Mouse (Mus musculus) olfactory bulb, adult 2 months (tissue): ENCODE measurements around the gene Vamp8. TPM values are rescaled to one million over a fixed set of nuclear protein-coding genes. Genes with fewer than 3 reads are reported as not detected.

Experiments
- H3K27ac ChIP-seq: fragments of 200-500 bp; 2 replicates; pipeline ENCODE4 v1.5.1; 2012; ENCODE audit warnings: low read depth, low read length; ENCODE audit not compliant: insufficient read depth
- H3K4me1 ChIP-seq: fragments of 200-500 bp; 2 replicates; pipeline ENCODE4 v1.6.1; 2012; ENCODE audit warnings: low read length; ENCODE audit not compliant: control insufficient read depth, insufficient read depth
- H3K4me3 ChIP-seq: fragments of 200-500 bp; 2 replicates; pipeline ENCODE4 v1.5.1; 2012; ENCODE audit warnings: mild to moderate bottlenecking, low read depth, low read length, moderate library complexity; ENCODE audit not compliant: insufficient read depth
- CTCF ChIP-seq: fragments of 200-500 bp; IDR thresholded peaks from 2 replicates; pipeline ENCODE4 v1.5.1; 2012; ENCODE audit warnings: low read depth, mild to moderate bottlenecking, low read length, moderate library complexity; ENCODE audit not compliant: insufficient read depth
- POLR2A ChIP-seq: fragments of 200-500 bp; IDR thresholded peaks from 2 replicates; pipeline ENCODE4 v1.6.1; 2012; ENCODE audit warnings: mild to moderate bottlenecking, low read depth, low read length, moderate library complexity; ENCODE audit not compliant: insufficient read depth
- WGBS: fragments of 180-500 bp; shearing (Covaris S2); methylation state at CpG from one replicate; pipeline ENCODE4 v1.1.7; 2018; 5-methylcytosine and 5-hydroxymethylcytosine counted together
- polyA plus RNA-seq: library from polyadenylated mRNA; stranded (reverse); fragments of >200 nt; gene quantifications from 2 replicates; pipeline ENCODE4 v1.2.4, GENCODE M21; 2012; ENCODE audit warnings: low replicate concordance; ENCODE audit not compliant: missing spikeins, insufficient read depth, insufficient read length

Vamp8 gene
- polyA plus RNA-seq, 1 experiment = not detected

GRCm38 (mm10) chr6:72369557-72369956 lies 20.9 kb downstream of the Vamp8 start:
- peaks cover 8% of the 10 kb centered on the region; the same call in 1 of the 2 replicates for H3K4me1 ChIP-seq
- no peak overlapping the region for H3K4me3 ChIP-seq
- WGBS = 93% methylated on average over 4 of the region's 4 CpGs
- H3K27ac ChIP-seq = no peak overlapping the region
- TF ChIP-seq CTCF (no peak), POLR2A (no peak)

GRCm38 (mm10) chr6:72367460-72367974 lies 23.0 kb downstream of the Vamp8 start:
- 78% methylated on average over 4 of the region's 4 CpGs for WGBS
- H3K4me3 ChIP-seq = no peak overlapping the region
- TF ChIP-seq POLR2A (no peak), CTCF (no peak)
- peaks cover 8% of the 10 kb centered on the region; the same call in 1 of the 2 replicates for H3K4me1 ChIP-seq
- no peak overlapping the region for H3K27ac ChIP-seq

- H3K4me3 ChIP-seq = no peak within 1 kb of the TSS
- no peak within 1 kb of the TSS for H3K27ac ChIP-seq
- WGBS = 71% methylated on average over 4 of the region's 4 CpGs
- peaks cover 8% of the 10 kb centered on the region; the same call in 1 of the 2 replicates for H3K4me1 ChIP-seq
- TF ChIP-seq POLR2A (no peak), CTCF (no peak)
Observed at GRCm38 (mm10) chr6:72366844-72367443, 23.6 kb downstream of the Vamp8 start, which contains the start of gene Rnf181. Gene Rnf181, minus strand, starts transcription at chr6:72366956.

- WGBS = 66% methylated on average over 3 of the region's 3 CpGs
- no peak overlapping the region for H3K27ac ChIP-seq
- H3K4me3 ChIP-seq = no peak overlapping the region
- TF ChIP-seq CTCF (no peak), POLR2A (no peak)
- H3K4me1 ChIP-seq = peaks cover 5% of the 10 kb centered on the region; the same call in 1 of the 2 replicates
Observed at GRCm38 (mm10) chr6:72366304-72366703, 24.2 kb downstream of the Vamp8 start.

GRCm38 (mm10) chr6:72364985-72365384 lies 25.5 kb downstream of the Vamp8 start:
- TF ChIP-seq POLR2A (no peak), CTCF (no peak)
- no peak overlapping the region for H3K4me3 ChIP-seq
- peaks cover 11% of the 10 kb centered on the region for H3K4me1 ChIP-seq
- no peak overlapping the region for H3K27ac ChIP-seq
- WGBS = 71% methylated on average over 6 of the region's 6 CpGs

- no peak overlapping the region for H3K4me3 ChIP-seq
- H3K27ac ChIP-seq = no peak overlapping the region
- 43% methylated on average over 7 of the region's 7 CpGs for WGBS
- no peak for TF ChIP-seq POLR2A
- no peak for TF ChIP-seq CTCF
- peaks cover 11% of the 10 kb centered on the region for H3K4me1 ChIP-seq
Observed at GRCm38 (mm10) chr6:72364009-72364408, 26.5 kb downstream of the Vamp8 start.

- WGBS = under 1% methylated on average over 42 of the region's 42 CpGs
- peak overlapping the region; percentile 82 for H3K4me3 ChIP-seq
- H3K27ac ChIP-seq = peak overlapping the region; percentile 63; the same call in 1 of the 2 replicates
- H3K4me1 ChIP-seq = peaks cover 11% of the 10 kb centered on the region
- TF ChIP-seq CTCF = 0 out of 2 replicates have a peak, but pooled peaks have one; percentile 26
- TF ChIP-seq POLR2A = peak; percentile 89
Observed at GRCm38 (mm10) chr6:72362132-72363028, 28.1 kb downstream of the Vamp8 start.

- WGBS = 57% methylated on average over 5 of the region's 5 CpGs
- peak overlapping the region; percentile 82; the same call in 1 of the 2 replicates for H3K4me3 ChIP-seq
- H3K4me1 ChIP-seq = peaks cover 16% of the 10 kb centered on the region
- TF ChIP-seq POLR2A (no peak), CTCF (no peak)
- no peak overlapping the region for H3K27ac ChIP-seq
Observed at GRCm38 (mm10) chr6:72361121-72361551, 29.4 kb downstream of the Vamp8 start.

- no peak overlapping the region for H3K27ac ChIP-seq
- H3K4me3 ChIP-seq = no peak overlapping the region
- 50% methylated on average over 7 of the region's 7 CpGs for WGBS
- peaks cover 19% of the 10 kb centered on the region for H3K4me1 ChIP-seq
- TF ChIP-seq POLR2A (no peak), CTCF (no peak)
Observed at GRCm38 (mm10) chr6:72360599-72360935, 29.9 kb downstream of the Vamp8 start.
